8 mouse cellular contexts compared by ENCODE assay signal in genomic region chr6:134848197-134848890, GRCm38 (mm10). TPM values are rescaled to one million over a fixed set of nuclear protein-coding genes. Genes with fewer than 3 reads are reported as not detected.
DNase-seq lines count a peak whose midpoint lies in the region; ATAC-seq and TF ChIP-seq lines count a peak whose summit lies in the region.

No protein-coding gene starts in this region.

- no peaks in the 10 kb centered on the region for H3K4me1 ChIP-seq in forebrain, embryonic 11.5 days (replicated peaks; ENCODE audit: control insufficient read depth, insufficient read depth, low read length)
- H3K4me1 ChIP-seq in forebrain, embryonic 10.5 days, result peaks cover 3% of the 10 kb centered on the region; the same call in 1 of the 2 replicates
- H3K4me1 ChIP-seq in thymus, adult 2 months (replicated peaks; ENCODE audit: control insufficient read depth, insufficient read depth, low read length), result no peaks in the 10 kb centered on the region
- no peaks in the 10 kb centered on the region for H3K4me1 ChIP-seq in kidney, postnatal 0 days (replicated peaks; ENCODE audit: insufficient read depth, low read length)

- H3K27me3 ChIP-seq in forebrain, embryonic 11.5 days (ENCODE audit: control insufficient read depth, insufficient read depth, low read length), result no peaks in the 10 kb centered on the region
- H3K27me3 ChIP-seq in forebrain, embryonic 10.5 days (ENCODE audit: poor library complexity, severe bottlenecking), result no peaks in the 10 kb centered on the region
- no peaks in the 10 kb centered on the region for H3K27me3 ChIP-seq in thymus, adult 2 months (ENCODE audit: control insufficient read depth, insufficient read depth, low read length)
- no peaks in the 10 kb centered on the region for H3K27me3 ChIP-seq in kidney, postnatal 0 days (ENCODE audit: insufficient read depth, low read length)

- H3K4me3 ChIP-seq in forebrain, embryonic 11.5 days (ENCODE audit: low read depth, low read length), result no peak overlapping the region
- no peak overlapping the region for H3K4me3 ChIP-seq in forebrain, embryonic 10.5 days
- H3K4me3 ChIP-seq in thymus, adult 2 months (ENCODE audit: control insufficient read depth, insufficient read depth, low read length), result no peak overlapping the region
- H3K4me3 ChIP-seq in kidney, postnatal 0 days (replicated peaks; ENCODE audit: low read depth, low read length), result no peak overlapping the region

- H3K9me3 ChIP-seq in forebrain, embryonic 11.5 days (ENCODE audit: control insufficient read depth, low read length), result no peaks in the 10 kb centered on the region
- no peaks in the 10 kb centered on the region for H3K9me3 ChIP-seq in forebrain, embryonic 10.5 days
- no peaks in the 10 kb centered on the region for H3K9me3 ChIP-seq in kidney, postnatal 0 days (replicated peaks; ENCODE audit: low read length)

- no peak overlapping the region for H3K4me2 ChIP-seq in forebrain, embryonic 11.5 days (ENCODE audit: low read depth, low read length, severe bottlenecking)
- H3K4me2 ChIP-seq in kidney, postnatal 0 days (ENCODE audit: low read length), result no peak overlapping the region

- 0 out of 2 replicates have a peak, but pooled peaks have one; percentile 55 for ATAC-seq in forebrain, embryonic 11.5 days (replicated peaks; ENCODE audit: low FRiP score)
- ATAC-seq in kidney, postnatal 0 days (replicated peaks; ENCODE audit: low FRiP score, low read depth), result no peak

- WGBS in forebrain, embryonic 11.5 days, result 79% methylated on average over 5 of the region's 5 CpGs
- 85% methylated on average over 5 of the region's 5 CpGs for WGBS in forebrain, embryonic 10.5 days
- 98% methylated on average over 5 of the region's 5 CpGs for WGBS in thymus, adult 2 months
- 74% methylated on average over 5 of the region's 5 CpGs for WGBS in kidney, postnatal 0 days

- peak; percentile 64 for DNase-seq in forebrain, embryonic 11.5 days (ENCODE audit: low spot score)
- DNase-seq in forebrain, embryonic 10.5 days (ENCODE audit: extremely low spot score, low spot score), result no peak
- DNase-seq in thymus, adult 2 months, result peak; percentile 54
- DNase-seq in thymus, adult 18-20 months, result no peak
- DNase-seq in kidney, postnatal 0 days (ENCODE audit: low spot score), result peak; percentile 51
- peak; percentile 71 for DNase-seq in thymus, postnatal 14 days
- no peak for DNase-seq in layer of hippocampus, adult 9-11 months
- DNase-seq in heart, adult 18-20 months, result no peak

- no peaks in the 10 kb centered on the region for H3K36me3 ChIP-seq in forebrain, embryonic 11.5 days (ENCODE audit: control insufficient read depth, insufficient read depth, low read length)
- no peaks in the 10 kb centered on the region for H3K36me3 ChIP-seq in forebrain, embryonic 10.5 days (replicated peaks)
- peaks cover 9% of the 10 kb centered on the region; the same call in 1 of the 2 replicates for H3K36me3 ChIP-seq in thymus, adult 2 months (ENCODE audit: control insufficient read depth, insufficient read depth, low read length)
- H3K36me3 ChIP-seq in kidney, postnatal 0 days (ENCODE audit: insufficient read depth, low read length), result peaks cover 12% of the 10 kb centered on the region; the same call in 1 of the 2 replicates

- no peak overlapping the region for H3K9ac ChIP-seq in forebrain, embryonic 11.5 days (ENCODE audit: low read length)
- H3K9ac ChIP-seq in kidney, postnatal 0 days (ENCODE audit: low read depth, low read length), result no peak overlapping the region

- TF ChIP-seq CTCF in thymus, adult 2 months (IDR thresholded peaks at IDR 0.05; ENCODE audit: borderline replicate concordance, control insufficient read depth, extremely low read depth, insufficient read depth, low read length, poor library complexity), result no peak
- peak; percentile 64 for TF ChIP-seq CTCF in kidney, postnatal 0 days (IDR thresholded peaks at IDR 0.05; ENCODE audit: low read depth)

- H3K27ac ChIP-seq in forebrain, embryonic 11.5 days (ENCODE audit: low read depth, low read length), result no peak overlapping the region
- H3K27ac ChIP-seq in forebrain, embryonic 10.5 days, result no peak overlapping the region
- no peak overlapping the region for H3K27ac ChIP-seq in thymus, adult 2 months (ENCODE audit: control insufficient read depth, insufficient read depth, low read length)
- no peak overlapping the region for H3K27ac ChIP-seq in kidney, postnatal 0 days

- TF ChIP-seq POLR2A in thymus, adult 2 months (IDR thresholded peaks at IDR 0.05; ENCODE audit: control insufficient read depth, extremely low read depth, insufficient read depth, low read length, poor library complexity), result no peak

RNA-seq across cellular contexts. Expression of gene Crebl2, which starts 18.4 kb away (rescaled TPM):
- polyA plus RNA-seq in forebrain, embryonic 11.5 days (2014; fragmentation: Nextera tagmentation; extraction: Ambion mirVana), result 0.87 and 1.1 TPM in 2 replicates
- polyA plus RNA-seq in forebrain, embryonic 10.5 days (2016; fragmentation: Nextera tagmentation; extraction: Ambion mirVana), result 0.86 and 1.1 TPM in 2 replicates
- polyA plus RNA-seq in thymus, adult 2 months (2012; rRNA removed), result 10.7 and 13.3 TPM in 2 replicates
- polyA plus RNA-seq in kidney, postnatal 0 days (2015; fragmentation: Nextera tagmentation; extraction: Ambion mirVana), result 5.2 and 5.6 TPM in 2 replicates
- 10 to 100 TPM; 13.3 to 15.7 TPM for total RNA-seq in heart, adult 18-20 months (2021)

RNA-seq across cellular contexts. Expression of gene Gpr19, which starts 50.0 kb away (rescaled TPM):
- 31.2 and 33.8 TPM in 2 replicates for polyA plus RNA-seq in forebrain, embryonic 11.5 days (2014; fragmentation: Nextera tagmentation; extraction: Ambion mirVana)
- polyA plus RNA-seq in forebrain, embryonic 10.5 days (2016; fragmentation: Nextera tagmentation; extraction: Ambion mirVana), result 28.7 and 28.8 TPM in 2 replicates
- 14.7 and 15.6 TPM in 2 replicates for polyA plus RNA-seq in thymus, adult 2 months (2012; rRNA removed)
- polyA plus RNA-seq in kidney, postnatal 0 days (2015; fragmentation: Nextera tagmentation; extraction: Ambion mirVana), result 11.1 and 12.1 TPM in 2 replicates
- total RNA-seq in heart, adult 18-20 months (2021), result 1 to 10 TPM; 3.9 to 5.0 TPM

RNA-seq across cellular contexts. Expression of gene Dusp16, which starts 55.9 kb away (rescaled TPM):
- polyA plus RNA-seq in forebrain, embryonic 11.5 days (2014; fragmentation: Nextera tagmentation; extraction: Ambion mirVana), result 24.9 and 28.3 TPM in 2 replicates
- 16.0 and 19.7 TPM in 2 replicates for polyA plus RNA-seq in forebrain, embryonic 10.5 days (2016; fragmentation: Nextera tagmentation; extraction: Ambion mirVana)
- 12.7 and 14.4 TPM in 2 replicates for polyA plus RNA-seq in thymus, adult 2 months (2012; rRNA removed)
- polyA plus RNA-seq in kidney, postnatal 0 days (2015; fragmentation: Nextera tagmentation; extraction: Ambion mirVana), result 10.1 and 10.3 TPM in 2 replicates
- total RNA-seq in heart, adult 18-20 months (2021), result 10 to 100 TPM; 20.7 to 23.8 TPM

Comparison
In these comparisons a context has a peak if more than half of its experiments do, and no peak if none do; other contexts are left out.
1. DNase-seq: peak in forebrain, embryonic 11.5 days (single experiment), thymus, adult 2 months (single experiment), kidney, postnatal 0 days (single experiment) and thymus, postnatal 14 days (single experiment); none in forebrain, embryonic 10.5 days (single experiment), thymus, adult 18-20 months (0 of 2), layer of hippocampus, adult 9-11 months (single experiment) and heart, adult 18-20 months (0 of 2).